Mouse (Mus musculus) thymus, adult 2 months (tissue): ENCODE measurements around the gene Plcd1.

Experiments used
- CTCF ChIP-seq: fragments of 200-500 bp; IDR thresholded peaks from 2 replicates; pipeline ENCODE4 v1.5.1; 2012; ENCODE audit warnings: mild to moderate bottlenecking, control low read depth, low read length, moderate library complexity, borderline replicate concordance; ENCODE audit not compliant: control insufficient read depth, poor library complexity, insufficient read depth; ENCODE audit errors: extremely low read depth
- POLR2A ChIP-seq: fragments of 200-500 bp; IDR thresholded peaks from 2 replicates; pipeline ENCODE4 v1.6.1; 2012; ENCODE audit warnings: mild to moderate bottlenecking, low read length, control low read depth, moderate library complexity; ENCODE audit not compliant: control insufficient read depth, poor library complexity, insufficient read depth; ENCODE audit errors: extremely low read depth

DNA sequence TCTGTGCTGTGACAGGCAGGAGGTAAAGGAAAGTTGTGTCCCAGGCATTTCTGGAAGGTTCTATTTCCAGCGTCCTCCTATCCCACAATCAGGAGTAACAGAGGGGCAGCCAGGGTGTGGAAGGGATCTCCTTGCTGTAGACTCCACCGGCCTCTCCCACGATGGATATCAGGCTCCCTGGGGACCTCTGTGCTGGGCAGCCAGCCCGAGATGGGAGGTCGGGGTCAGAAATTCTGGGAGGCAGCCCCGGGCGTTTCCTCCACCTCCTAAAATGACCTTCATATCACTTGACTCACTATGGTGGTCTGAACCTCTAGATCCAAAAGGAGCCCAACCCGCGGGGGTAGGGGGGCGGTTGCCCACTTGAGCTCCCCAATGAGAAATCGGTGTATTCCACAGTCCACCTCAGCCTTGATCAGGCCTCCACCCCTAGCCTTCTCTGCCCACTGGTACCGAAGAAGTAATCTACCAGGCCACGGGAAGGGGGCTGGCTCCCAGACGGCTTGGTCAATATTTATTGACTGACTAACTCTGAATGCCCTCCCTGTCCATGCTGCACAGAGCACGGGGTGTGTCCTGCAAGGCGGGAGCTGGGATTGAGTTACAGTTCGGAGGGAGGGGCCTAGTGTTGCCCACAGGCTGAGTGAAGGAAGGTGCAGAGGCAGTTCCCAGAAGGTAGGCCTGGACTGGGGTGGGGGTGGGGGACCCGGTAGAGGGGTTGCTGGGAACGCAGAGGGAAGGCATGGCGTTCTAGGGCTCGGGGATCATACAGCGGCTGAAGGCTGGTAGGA, 41.0 kb downstream of the Plcd1 start, which contains the start of gene Vill:
- TF ChIP-seq CTCF: no peak
- no peak for TF ChIP-seq POLR2A
